Mouse (Mus musculus) lung, adult 18-20 months (tissue): ENCODE measurements at regions not wholly inside any gene's neighbourhood (a gene's known extent, or its start where the extent isn't known, plus 50 kb on each side); places are given as distances from the start of the nearest gene placed in this dataset.

Experiments used
- DNase-seq, 2 experiments: peaks; one replicate each; pipeline ENCODE4 v3.0.0; 2022; ENCODE audit warnings: mixed read lengths in 2 of 2

GRCm38 (mm10) chr3:83556788-83557515, 209.2 kb upstream of the Sfrp2 start:
- DNase-seq = no peak

- DNase-seq = no peak
These were observed 204.1 kb upstream of the Sfrp2 start for GRCm38 (mm10) chr3:83562026-83562425.

- DNase-seq = no peak
These were observed 190.6 kb upstream of the Sfrp2 start for GRCm38 (mm10) chr3:83575526-83575925.

- DNase-seq = no peak
These were observed 190.0 kb upstream of the Sfrp2 start for GRCm38 (mm10) chr3:83576155-83576554.

- DNase-seq = no peak
These were observed 185.4 kb upstream of the Sfrp2 start for GRCm38 (mm10) chr3:83580766-83581165.

GRCm38 (mm10) chr3:83582256-83582655, 183.9 kb upstream of the Sfrp2 start:
- no peak for DNase-seq

- DNase-seq = no peak
These were observed 182.9 kb upstream of the Sfrp2 start for GRCm38 (mm10) chr3:83583071-83583672.

- no peak for DNase-seq
These were observed 180.0 kb upstream of the Sfrp2 start for GRCm38 (mm10) chr3:83586086-83586485.

GRCm38 (mm10) chr3:83586551-83586950, 179.6 kb upstream of the Sfrp2 start:
- no peak for DNase-seq

GRCm38 (mm10) chr3:83589127-83589526, 177.0 kb upstream of the Sfrp2 start:
- no peak for DNase-seq

GRCm38 (mm10) chr3:83591206-83591605, 174.9 kb upstream of the Sfrp2 start:
- no peak for DNase-seq

GRCm38 (mm10) chr3:83593321-83593720, 172.8 kb upstream of the Sfrp2 start:
- DNase-seq = no peak

- no peak for DNase-seq
These were observed 164.6 kb upstream of the Sfrp2 start for GRCm38 (mm10) chr3:83601506-83601905.

- no peak for DNase-seq
These were observed 156.9 kb upstream of the Sfrp2 start for GRCm38 (mm10) chr3:83609095-83609770.

GRCm38 (mm10) chr3:83620435-83620834, 145.7 kb upstream of the Sfrp2 start:
- no peak for DNase-seq

GRCm38 (mm10) chr3:83633032-83633431, 133.1 kb upstream of the Sfrp2 start:
- no peak for DNase-seq

- DNase-seq = no peak
These were observed 125.7 kb upstream of the Sfrp2 start for GRCm38 (mm10) chr3:83640433-83640832.

GRCm38 (mm10) chr3:83663716-83664115, 102.4 kb upstream of the Sfrp2 start:
- DNase-seq = no peak

GRCm38 (mm10) chr3:83676147-83676546, 90.0 kb upstream of the Sfrp2 start:
- no peak for DNase-seq

GRCm38 (mm10) chr3:83686611-83687010, 79.5 kb upstream of the Sfrp2 start:
- no peak for DNase-seq

GRCm38 (mm10) chr3:83687503-83687902, 78.6 kb upstream of the Sfrp2 start:
- DNase-seq = no peak

- DNase-seq = no peak
These were observed 76.8 kb upstream of the Sfrp2 start for GRCm38 (mm10) chr3:83689068-83689976.

- DNase-seq = no peak
These were observed 71.6 kb upstream of the Sfrp2 start for GRCm38 (mm10) chr3:83694505-83694904.
